Mouse (Mus musculus) midbrain, embryonic 13.5 days (tissue): ENCODE results near the gene Nme3. TPM values are rescaled to one million over a fixed set of nuclear protein-coding genes. Genes with fewer than 3 reads are reported as not detected.

Experiments
- ATAC-seq: fragments of 200-750 bp; cut with Nextera tagmentation; 2 replicates; pipeline ENCODE4 v1.8.0; 2017; ENCODE audit warnings: mild to moderate bottlenecking, moderate TSS enrichment, moderate library complexity
- H3K27ac ChIP-seq: fragments of 300-500 bp; sonication (generic); 2 replicates; pipeline ENCODE4 v1.5.1; 2015; ENCODE audit warnings: inconsistent platforms, mild to moderate bottlenecking, moderate library complexity
- H3K27me3 ChIP-seq: fragments of 300-500 bp; sonication (generic); 2 replicates; pipeline ENCODE4 v1.6.1; 2015; ENCODE audit warnings: mild to moderate bottlenecking, inconsistent platforms
- H3K36me3 ChIP-seq: fragments of 300-500 bp; sonication (generic); 2 replicates; pipeline ENCODE4 v1.6.1; 2015; ENCODE audit warnings: mild to moderate bottlenecking, inconsistent platforms
- H3K4me1 ChIP-seq: fragments of 300-500 bp; sonication (generic); replicated peaks from 2 replicates; pipeline ENCODE4 v1.6.1; 2015; ENCODE audit warnings: inconsistent platforms
- H3K4me2 ChIP-seq: fragments of 300-500 bp; sonication (generic); replicated peaks from 2 replicates; pipeline ENCODE4 v1.6.1; 2015; ENCODE audit warnings: moderate library complexity, mild to moderate bottlenecking, inconsistent platforms
- H3K4me3 ChIP-seq: fragments of 300-500 bp; sonication (generic); replicated peaks from 2 replicates; pipeline ENCODE4 v1.5.1; 2015; ENCODE audit warnings: mild to moderate bottlenecking, inconsistent platforms
- H3K9ac ChIP-seq: fragments of 300-500 bp; sonication (generic); replicated peaks from 2 replicates; pipeline ENCODE4 v1.6.1; 2015; ENCODE audit warnings: mild to moderate bottlenecking, inconsistent platforms
- H3K9me3 ChIP-seq: fragments of 300-500 bp; sonication (generic); 2 replicates; pipeline ENCODE4 v1.6.1; 2016; ENCODE audit warnings: mild to moderate bottlenecking, inconsistent platforms
- WGBS: fragments of 180-500 bp; shearing (Covaris S2); methylation state at CpG from one replicate; pipeline ENCODE4 v1.1.7; 2015; 5-methylcytosine and 5-hydroxymethylcytosine counted together
- polyA plus RNA-seq: library from polyadenylated mRNA; unstranded; fragments of >200 nt; fragmentation: Nextera tagmentation; extraction: Ambion mirVana; gene quantifications from 2 replicates; pipeline ENCODE4 v1.2.1, GENCODE M21; 2015

The Nme3 gene
- polyA plus RNA-seq, 1 experiment from 2014 or later: 76.8 TPM

- H3K9ac ChIP-seq: peak within 1 kb of the TSS; percentile 95
- ATAC-seq: peak; percentile 67
- no peaks in the 10 kb centered on the region for H3K9me3 ChIP-seq
- under 1% methylated on average over 62 of the region's 62 CpGs for WGBS
- peak within 1 kb of the TSS; percentile 89 for H3K4me3 ChIP-seq
- H3K27ac ChIP-seq: peak within 1 kb of the TSS; percentile 87
- peak within 1 kb of the TSS; percentile 90 for H3K4me2 ChIP-seq
- no peaks in the 10 kb centered on the region for H3K27me3 ChIP-seq
- peaks cover 46% of the 10 kb centered on the region for H3K4me1 ChIP-seq
- H3K36me3 ChIP-seq: peaks cover 69% of the 10 kb centered on the region
Observed at GRCm38 (mm10) chr17:24894995-24895547, 1.2 kb upstream of the Nme3 start, which contains the start of the genes Eme2 and Mrps34. Gene Eme2 (minus strand): TSS chr17:24895087. Gene Mrps34 (plus strand): TSS chr17:24895116.

- Histone ChIP-seq H3K27ac (peak overlapping the region; percentile 87), H3K4me1 (peaks cover 46% of the 10 kb centered on the region), H3K4me3 (peak overlapping the region; percentile 89), H3K4me2 (peak overlapping the region; percentile 90), H3K36me3 (peaks cover 69% of the 10 kb centered on the region), H3K27me3 (no peaks in the 10 kb centered on the region), H3K9ac (peak overlapping the region; percentile 95), H3K9me3 (no peaks in the 10 kb centered on the region)
- ATAC-seq: no peak
- 10% methylated on average over 23 of the region's 23 CpGs for WGBS
Observed at GRCm38 (mm10) chr17:24895571-24896240, 594 bp upstream of the Nme3 start.

GRCm38 (mm10) chr17:24896993-24897269 lies 631 bp downstream of the Nme3 start:
- no peak for ATAC-seq
- 35% methylated on average over 11 of the region's 11 CpGs for WGBS
- peak overlapping the region; percentile 89 for H3K4me3 ChIP-seq
- H3K4me2 ChIP-seq: peak overlapping the region; percentile 90
- no peaks in the 10 kb centered on the region for H3K27me3 ChIP-seq
- peaks cover 46% of the 10 kb centered on the region for H3K4me1 ChIP-seq
- H3K9me3 ChIP-seq: no peaks in the 10 kb centered on the region
- H3K9ac ChIP-seq: peak overlapping the region; percentile 95
- H3K36me3 ChIP-seq: peaks cover 69% of the 10 kb centered on the region
- peak overlapping the region; percentile 87 for H3K27ac ChIP-seq

- Histone ChIP-seq H3K9me3 (no peaks in the 10 kb centered on the region), H3K4me1 (peaks cover 46% of the 10 kb centered on the region), H3K4me3 (peak overlapping the region; percentile 89), H3K4me2 (peak overlapping the region; percentile 90), H3K27me3 (no peaks in the 10 kb centered on the region), H3K27ac (no peak overlapping the region), H3K36me3 (peaks cover 69% of the 10 kb centered on the region), H3K9ac (peak overlapping the region; percentile 95)
- 92% methylated on average over 4 of the region's 4 CpGs for WGBS
- no peak for ATAC-seq
Observed at GRCm38 (mm10) chr17:24897600-24897999, 1.3 kb downstream of the Nme3 start.

GRCm38 (mm10) chr17:24898041-24898854 lies 1.9 kb downstream of the Nme3 start:
- ATAC-seq: no peak
- Histone ChIP-seq H3K4me3 (no peak overlapping the region), H3K4me2 (peak overlapping the region; percentile 90; the same call in 1 of the 2 replicates), H3K27me3 (no peaks in the 10 kb centered on the region), H3K36me3 (peaks cover 69% of the 10 kb centered on the region), H3K9me3 (no peaks in the 10 kb centered on the region), H3K9ac (peak overlapping the region; percentile 95), H3K27ac (no peak overlapping the region), H3K4me1 (peaks cover 45% of the 10 kb centered on the region)
- WGBS: 82% methylated on average over 4 of the region's 4 CpGs

- Histone ChIP-seq H3K36me3 (peaks cover 72% of the 10 kb centered on the region), H3K4me3 (no peak overlapping the region), H3K9ac (no peak overlapping the region), H3K27ac (no peak overlapping the region), H3K4me2 (no peak overlapping the region), H3K4me1 (peaks cover 36% of the 10 kb centered on the region), H3K27me3 (no peaks in the 10 kb centered on the region), H3K9me3 (no peaks in the 10 kb centered on the region)
- ATAC-seq: no peak
- WGBS: 94% methylated on average over 5 of the region's 5 CpGs
Observed at GRCm38 (mm10) chr17:24899153-24899552, 2.9 kb downstream of the Nme3 start.

- Histone ChIP-seq H3K36me3 (peaks cover 81% of the 10 kb centered on the region), H3K9me3 (no peaks in the 10 kb centered on the region), H3K4me1 (peaks cover 33% of the 10 kb centered on the region), H3K9ac (no peak overlapping the region), H3K27ac (no peak overlapping the region), H3K4me3 (no peak overlapping the region), H3K27me3 (no peaks in the 10 kb centered on the region), H3K4me2 (no peak overlapping the region)
- WGBS: 95% methylated on average over 6 of the region's 6 CpGs
- ATAC-seq: no peak
Observed at GRCm38 (mm10) chr17:24900014-24900413, 3.7 kb downstream of the Nme3 start.

- H3K27ac ChIP-seq: no peak overlapping the region
- H3K4me3 ChIP-seq: no peak overlapping the region
- peaks cover 14% of the 10 kb centered on the region for H3K4me1 ChIP-seq
- peaks cover 99% of the 10 kb centered on the region for H3K36me3 ChIP-seq
- no peaks in the 10 kb centered on the region for H3K27me3 ChIP-seq
- WGBS: 92% methylated on average over 5 of the region's 5 CpGs
- no peak for ATAC-seq
- H3K4me2 ChIP-seq: no peak overlapping the region
- H3K9me3 ChIP-seq: no peaks in the 10 kb centered on the region
- H3K9ac ChIP-seq: no peak overlapping the region
Observed at GRCm38 (mm10) chr17:24902124-24902523, 5.8 kb downstream of the Nme3 start.

- ATAC-seq: no peak
- 72% methylated on average over 9 of the region's 9 CpGs for WGBS
Observed at GRCm38 (mm10) chr17:24902671-24903474, 6.6 kb downstream of the Nme3 start.

GRCm38 (mm10) chr17:24903767-24904166 lies 7.5 kb downstream of the Nme3 start:
- Histone ChIP-seq H3K9me3 (no peaks in the 10 kb centered on the region), H3K9ac (no peak overlapping the region), H3K36me3 (peaks cover 100% of the 10 kb centered on the region), H3K4me1 (no peaks in the 10 kb centered on the region), H3K27me3 (no peaks in the 10 kb centered on the region), H3K4me3 (no peak overlapping the region), H3K27ac (no peak overlapping the region), H3K4me2 (no peak overlapping the region)
- WGBS: 92% methylated on average over 9 of the region's 9 CpGs
- ATAC-seq: no peak

More at GRCm38 (mm10) chr17:24902671-24903474, 6.6 kb downstream of the Nme3 start:
- H3K36me3 ChIP-seq: peaks cover 100% of the 10 kb centered on the region
- no peaks in the 10 kb centered on the region for H3K9me3 ChIP-seq
- no peak overlapping the region for H3K4me3 ChIP-seq
- H3K27ac ChIP-seq: no peak overlapping the region
- no peak overlapping the region for H3K9ac ChIP-seq
- H3K4me2 ChIP-seq: no peak overlapping the region
- H3K27me3 ChIP-seq: no peaks in the 10 kb centered on the region
- peaks cover 7% of the 10 kb centered on the region for H3K4me1 ChIP-seq

GRCm38 (mm10) chr17:24907591-24907990 lies 11.3 kb downstream of the Nme3 start:
- no peaks in the 10 kb centered on the region for H3K9me3 ChIP-seq
- no peaks in the 10 kb centered on the region for H3K27me3 ChIP-seq
- peaks cover 100% of the 10 kb centered on the region for H3K36me3 ChIP-seq
- H3K4me3 ChIP-seq: no peak overlapping the region
- H3K9ac ChIP-seq: no peak overlapping the region
- ATAC-seq: no peak
- no peak overlapping the region for H3K27ac ChIP-seq
- no peak overlapping the region for H3K4me2 ChIP-seq
- H3K4me1 ChIP-seq: no peaks in the 10 kb centered on the region
- 93% methylated on average over 2 of the region's 2 CpGs for WGBS
